Mouse (Mus musculus): ENCODE measurements around the gene Ankrd37. TPM values are rescaled to one million over a fixed set of nuclear protein-coding genes. Genes with fewer than 3 reads are reported as not detected.

Ankrd37 gene
- polyA plus RNA-seq (2014; fragmentation: Nextera tagmentation; extraction: Ambion mirVana) = 39.5 and 41.3 TPM in 2 replicates

GRCm38 (mm10) chr8:46005596-46005995, at the start of gene Ankrd37:
Ankrd37 (minus strand) TSS chr8:46005707.
- whole genome bisulfite sequencing = 78% methylated on average over 4 of the region's 4 CpGs
- H3K9ac ChIP-seq (replicated peaks; ENCODE audit: low read depth, low read length) = no peak within 1 kb of the TSS
- no peak for ATAC-seq (ENCODE audit: low read depth)

GRCm38 (mm10) chr8:46040260-46040659, 34.8 kb upstream of the Ankrd37 start:
- Histone ChIP-seq H3K27me3 (ENCODE audit: control insufficient read depth, insufficient read depth, low read length) (no peaks in the 10 kb centered on the region), H3K4me1 (ENCODE audit: control insufficient read depth, insufficient read depth, low read length) (no peaks in the 10 kb centered on the region), H3K9ac (replicated peaks; ENCODE audit: low read depth, low read length) (no peak overlapping the region), H3K4me3 (ENCODE audit: low read depth, low read length) (no peak overlapping the region), H3K36me3 (ENCODE audit: control insufficient read depth, insufficient read depth, low read length) (peaks cover 14% of the 10 kb centered on the region), H3K4me2 (ENCODE audit: low read depth, low read length) (no peak overlapping the region), H3K9me3 (ENCODE audit: control insufficient read depth, low read length) (no peaks in the 10 kb centered on the region), H3K27ac (ENCODE audit: low read depth, low read length) (peak overlapping the region; percentile 62; the same call in 1 of the 2 replicates)
- ATAC-seq (ENCODE audit: low read depth) = no peak; the same call in 1 of the 2 replicates
- WGBS = 60% methylated on average over 13 of the region's 13 CpGs

More at GRCm38 (mm10) chr8:46005596-46005995, at the start of gene Ankrd37:
- Histone ChIP-seq H3K27ac (ENCODE audit: low read depth, low read length) (no peak within 1 kb of the TSS), H3K36me3 (ENCODE audit: control insufficient read depth, insufficient read depth, low read length) (no peaks in the 10 kb centered on the region), H3K4me3 (ENCODE audit: low read depth, low read length) (no peak within 1 kb of the TSS), H3K9me3 (ENCODE audit: control insufficient read depth, low read length) (no peaks in the 10 kb centered on the region), H3K4me1 (ENCODE audit: control insufficient read depth, insufficient read depth, low read length) (0 out of 2 replicates have a peak, but pooled peaks cover 2% of the 10 kb centered on the region), H3K27me3 (ENCODE audit: control insufficient read depth, insufficient read depth, low read length) (no peaks in the 10 kb centered on the region), H3K4me2 (ENCODE audit: low read depth, low read length) (no peak within 1 kb of the TSS)

GRCm38 (mm10) chr8:46039666-46040065, 34.2 kb upstream of the Ankrd37 start:
- no peaks in the 10 kb centered on the region for H3K27me3 ChIP-seq (ENCODE audit: control insufficient read depth, insufficient read depth, low read length)

GRCm38 (mm10) chr8:46036217-46036616, 30.7 kb upstream of the Ankrd37 start:
- H3K4me2 ChIP-seq (ENCODE audit: low read depth, low read length) = no peak overlapping the region
- ATAC-seq (ENCODE audit: low read depth) = no peak

More at GRCm38 (mm10) chr8:46039666-46040065, 34.2 kb upstream of the Ankrd37 start:
- Histone ChIP-seq H3K36me3 (ENCODE audit: control insufficient read depth, insufficient read depth, low read length) (peaks cover 12% of the 10 kb centered on the region), H3K4me3 (ENCODE audit: low read depth, low read length) (no peak overlapping the region), H3K9me3 (ENCODE audit: control insufficient read depth, low read length) (no peaks in the 10 kb centered on the region), H3K27ac (ENCODE audit: low read depth, low read length) (no peak overlapping the region; the same call in 1 of the 2 replicates), H3K4me2 (ENCODE audit: low read depth, low read length) (no peak overlapping the region), H3K4me1 (ENCODE audit: control insufficient read depth, insufficient read depth, low read length) (no peaks in the 10 kb centered on the region), H3K9ac (replicated peaks; ENCODE audit: low read depth, low read length) (no peak overlapping the region)
- WGBS = 37% methylated on average over 1 of the region's 1 CpGs
- ATAC-seq (ENCODE audit: low read depth) = no peak

GRCm38 (mm10) chr8:46024392-46024791, 18.9 kb upstream of the Ankrd37 start:
- H3K4me3 ChIP-seq (ENCODE audit: low read depth, low read length) = no peak overlapping the region
- H3K4me2 ChIP-seq (ENCODE audit: low read depth, low read length) = no peak overlapping the region
- no peak overlapping the region for H3K9ac ChIP-seq (replicated peaks; ENCODE audit: low read depth, low read length)
- no peaks in the 10 kb centered on the region for H3K9me3 ChIP-seq (ENCODE audit: control insufficient read depth, low read length)
- ATAC-seq (ENCODE audit: low read depth) = no peak
- no peaks in the 10 kb centered on the region for H3K4me1 ChIP-seq (ENCODE audit: control insufficient read depth, insufficient read depth, low read length)
- H3K27ac ChIP-seq (ENCODE audit: low read depth, low read length) = no peak overlapping the region
- WGBS = 43% methylated on average over 4 of the region's 4 CpGs
- no peaks in the 10 kb centered on the region for H3K36me3 ChIP-seq (ENCODE audit: control insufficient read depth, insufficient read depth, low read length)
- H3K27me3 ChIP-seq (ENCODE audit: control insufficient read depth, insufficient read depth, low read length) = no peaks in the 10 kb centered on the region

More at GRCm38 (mm10) chr8:46036217-46036616, 30.7 kb upstream of the Ankrd37 start:
- H3K4me3 ChIP-seq (ENCODE audit: low read depth, low read length) = no peak overlapping the region
- WGBS = 82% methylated on average over 11 of the region's 11 CpGs
- no peaks in the 10 kb centered on the region for H3K9me3 ChIP-seq (ENCODE audit: control insufficient read depth, low read length)
- peaks cover 7% of the 10 kb centered on the region; the same call in 1 of the 2 replicates for H3K36me3 ChIP-seq (ENCODE audit: control insufficient read depth, insufficient read depth, low read length)
- no peaks in the 10 kb centered on the region for H3K4me1 ChIP-seq (ENCODE audit: control insufficient read depth, insufficient read depth, low read length)
- H3K27me3 ChIP-seq (ENCODE audit: control insufficient read depth, insufficient read depth, low read length) = no peaks in the 10 kb centered on the region
- H3K9ac ChIP-seq (replicated peaks; ENCODE audit: low read depth, low read length) = no peak overlapping the region
- H3K27ac ChIP-seq (ENCODE audit: low read depth, low read length) = no peak overlapping the region

GRCm38 (mm10) chr8:46022758-46023157, 17.3 kb upstream of the Ankrd37 start:
- Histone ChIP-seq H3K36me3 (ENCODE audit: control insufficient read depth, insufficient read depth, low read length) (no peaks in the 10 kb centered on the region), H3K4me1 (ENCODE audit: control insufficient read depth, insufficient read depth, low read length) (no peaks in the 10 kb centered on the region), H3K27me3 (ENCODE audit: control insufficient read depth, insufficient read depth, low read length) (no peaks in the 10 kb centered on the region), H3K9ac (replicated peaks; ENCODE audit: low read depth, low read length) (no peak overlapping the region), H3K27ac (ENCODE audit: low read depth, low read length) (no peak overlapping the region), H3K4me3 (ENCODE audit: low read depth, low read length) (no peak overlapping the region), H3K9me3 (ENCODE audit: control insufficient read depth, low read length) (no peaks in the 10 kb centered on the region), H3K4me2 (ENCODE audit: low read depth, low read length) (no peak overlapping the region)
- WGBS = 91% methylated on average over 9 of the region's 9 CpGs
- no peak for ATAC-seq (ENCODE audit: low read depth)

- Histone ChIP-seq H3K4me3 (ENCODE audit: low read depth, low read length) (no peak overlapping the region), H3K4me1 (ENCODE audit: control insufficient read depth, insufficient read depth, low read length) (no peaks in the 10 kb centered on the region), H3K36me3 (ENCODE audit: control insufficient read depth, insufficient read depth, low read length) (no peaks in the 10 kb centered on the region), H3K27ac (ENCODE audit: low read depth, low read length) (no peak overlapping the region), H3K4me2 (ENCODE audit: low read depth, low read length) (no peak overlapping the region), H3K27me3 (ENCODE audit: control insufficient read depth, insufficient read depth, low read length) (no peaks in the 10 kb centered on the region), H3K9ac (replicated peaks; ENCODE audit: low read depth, low read length) (no peak overlapping the region), H3K9me3 (ENCODE audit: control insufficient read depth, low read length) (no peaks in the 10 kb centered on the region)
- ATAC-seq (ENCODE audit: low read depth) = no peak
- 85% methylated on average over 9 of the region's 9 CpGs for WGBS
Measured at GRCm38 (mm10) chr8:46022203-46022602, 16.7 kb upstream of the Ankrd37 start.

GRCm38 (mm10) chr8:46010746-46011680, 5.5 kb upstream of the Ankrd37 start:
- no peaks in the 10 kb centered on the region for H3K9me3 ChIP-seq (ENCODE audit: control insufficient read depth, low read length)
- no peak overlapping the region for H3K9ac ChIP-seq (replicated peaks; ENCODE audit: low read depth, low read length)
- WGBS = 25% methylated on average over 17 of the region's 17 CpGs
- ATAC-seq (ENCODE audit: low read depth) = peak; percentile 61
- H3K4me2 ChIP-seq (ENCODE audit: low read depth, low read length) = peak overlapping the region; percentile 17; the same call in 1 of the 2 replicates
- H3K27ac ChIP-seq (ENCODE audit: low read depth, low read length) = no peak overlapping the region
- no peaks in the 10 kb centered on the region for H3K36me3 ChIP-seq (ENCODE audit: control insufficient read depth, insufficient read depth, low read length)
- H3K4me3 ChIP-seq (ENCODE audit: low read depth, low read length) = no peak overlapping the region
- H3K27me3 ChIP-seq (ENCODE audit: control insufficient read depth, insufficient read depth, low read length) = no peaks in the 10 kb centered on the region
- 0 out of 2 replicates have a peak, but pooled peaks cover 3% of the 10 kb centered on the region for H3K4me1 ChIP-seq (ENCODE audit: control insufficient read depth, insufficient read depth, low read length)

GRCm38 (mm10) chr8:46010306-46010705, 4.8 kb upstream of the Ankrd37 start:
- H3K9me3 ChIP-seq (ENCODE audit: control insufficient read depth, low read length) = no peaks in the 10 kb centered on the region
- 0 out of 2 replicates have a peak, but pooled peaks cover 3% of the 10 kb centered on the region for H3K4me1 ChIP-seq (ENCODE audit: control insufficient read depth, insufficient read depth, low read length)
- peak; percentile 17; the same call in 1 of the 2 replicates for ATAC-seq (ENCODE audit: low read depth)
- no peak overlapping the region for H3K27ac ChIP-seq (ENCODE audit: low read depth, low read length)
- H3K9ac ChIP-seq (replicated peaks; ENCODE audit: low read depth, low read length) = no peak overlapping the region
- WGBS = 58% methylated on average over 2 of the region's 2 CpGs
- H3K4me2 ChIP-seq (ENCODE audit: low read depth, low read length) = peak overlapping the region; percentile 17; the same call in 1 of the 2 replicates
- H3K4me3 ChIP-seq (ENCODE audit: low read depth, low read length) = no peak overlapping the region
- H3K27me3 ChIP-seq (ENCODE audit: control insufficient read depth, insufficient read depth, low read length) = no peaks in the 10 kb centered on the region
- no peaks in the 10 kb centered on the region for H3K36me3 ChIP-seq (ENCODE audit: control insufficient read depth, insufficient read depth, low read length)

Data from neural tube, embryonic 14.5 days (tissue).